Mouse (Mus musculus) midbrain, embryonic 11.5 days (tissue): ENCODE measurements around the gene Usp47. TPM values are rescaled to one million over a fixed set of nuclear protein-coding genes. Genes with fewer than 3 reads are reported as not detected.

ENCODE experiments used
- ATAC-seq: fragments of 200-750 bp; cut with Nextera tagmentation; 2 replicates; pipeline ENCODE4 v1.8.0; 2017; ENCODE audit warnings: moderate TSS enrichment, moderate library complexity; ENCODE audit not compliant: low FRiP score
- DNase-seq: peaks from one replicate; pipeline ENCODE4 v3.0.0; 2015; ENCODE audit warnings: low spot score; ENCODE audit errors: missing footprints
- H3K27ac ChIP-seq: fragments of 300-500 bp; sonication (generic); 2 replicates; pipeline ENCODE4 v1.5.1; 2014; ENCODE audit warnings: low read depth, low read length
- H3K27me3 ChIP-seq: fragments of 300-500 bp; sonication (generic); 2 replicates; pipeline ENCODE4 v1.6.1; 2014; ENCODE audit warnings: mild to moderate bottlenecking, low read length, moderate library complexity, mixed read lengths; ENCODE audit not compliant: control insufficient read depth, insufficient read depth
- H3K36me3 ChIP-seq: fragments of 300-500 bp; sonication (generic); 2 replicates; pipeline ENCODE4 v1.6.1; 2014; ENCODE audit warnings: mild to moderate bottlenecking, low read length, moderate library complexity, mixed read lengths; ENCODE audit not compliant: control insufficient read depth, insufficient read depth
- H3K4me1 ChIP-seq: fragments of 300-500 bp; sonication (generic); 2 replicates; pipeline ENCODE4 v1.6.1; 2014; ENCODE audit warnings: low read length; ENCODE audit not compliant: control insufficient read depth, insufficient read depth
- H3K4me2 ChIP-seq: fragments of 300-500 bp; sonication (generic); 2 replicates; pipeline ENCODE4 v1.6.1; 2014; ENCODE audit warnings: mild to moderate bottlenecking, moderate library complexity
- H3K4me3 ChIP-seq: fragments of 300-500 bp; sonication (generic); 2 replicates; pipeline ENCODE4 v1.5.1; 2014; ENCODE audit warnings: low read depth, low read length
- H3K9ac ChIP-seq: fragments of 300-500 bp; sonication (generic); 2 replicates; pipeline ENCODE4 v1.6.1; 2014; ENCODE audit warnings: low read length
- H3K9me3 ChIP-seq: fragments of 300-500 bp; sonication (generic); 2 replicates; pipeline ENCODE4 v1.6.1; 2016; ENCODE audit warnings: low read length; ENCODE audit not compliant: control insufficient read depth
- WGBS: fragments of 180-500 bp; shearing (Covaris S2); extraction: QIAGEN DNeasy Blood & Tissue Kit; methylation state at CpG from one replicate; pipeline ENCODE4 v1.1.7; 2014; 5-methylcytosine and 5-hydroxymethylcytosine counted together
- polyA plus RNA-seq: library from polyadenylated mRNA; unstranded; fragments of >200 nt; fragmentation: Nextera tagmentation; extraction: Ambion mirVana; gene quantifications from 2 replicates; pipeline ENCODE4 v1.2.1, GENCODE M21; 2014

The Usp47 gene
- polyA plus RNA-seq, 1 experiment from 2014 or later, result 98.7 TPM

DNA sequence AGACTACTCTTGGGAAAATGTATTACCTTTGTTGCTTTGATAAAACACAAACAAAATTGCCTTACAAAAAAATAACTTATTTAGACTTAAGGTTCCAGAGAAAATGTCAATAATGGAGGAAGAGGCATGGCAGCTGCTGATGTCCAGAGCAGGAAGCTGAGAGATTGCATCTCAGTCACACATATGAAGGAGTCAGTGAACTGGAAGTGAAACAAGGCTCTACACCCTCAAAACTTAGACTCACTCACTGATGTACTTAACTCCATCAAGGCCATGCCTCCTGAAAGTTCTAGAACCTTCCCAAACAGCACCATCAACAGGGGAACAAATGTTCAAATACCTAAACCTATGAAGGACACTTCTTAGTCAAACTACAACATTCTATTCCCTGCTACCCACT, 23.9 kb upstream of the Usp47 start:
- no peak overlapping the region for H3K27ac ChIP-seq
- H3K27me3 ChIP-seq, result no peaks in the 10 kb centered on the region
- H3K4me1 ChIP-seq, result no peaks in the 10 kb centered on the region
- DNase-seq (no peak), ATAC-seq (no peak)
- H3K4me2 ChIP-seq, result no peak overlapping the region
- no peak overlapping the region for H3K4me3 ChIP-seq
- H3K36me3 ChIP-seq, result no peaks in the 10 kb centered on the region
- no peak overlapping the region for H3K9ac ChIP-seq
- no peaks in the 10 kb centered on the region for H3K9me3 ChIP-seq

GRCm38 (mm10) chr7:112000166-112000565, 23.1 kb upstream of the Usp47 start:
- no peak overlapping the region for H3K4me3 ChIP-seq
- no peak for ATAC-seq
- no peak overlapping the region for H3K4me2 ChIP-seq
- WGBS, result 88% methylated on average over 1 of the region's 1 CpGs
- H3K9me3 ChIP-seq, result no peaks in the 10 kb centered on the region
- H3K36me3 ChIP-seq, result no peaks in the 10 kb centered on the region
- H3K4me1 ChIP-seq, result no peaks in the 10 kb centered on the region
- H3K27me3 ChIP-seq, result no peaks in the 10 kb centered on the region
- no peak overlapping the region for H3K27ac ChIP-seq
- no peak overlapping the region for H3K9ac ChIP-seq
- peak; percentile 17 for DNase-seq

GRCm38 (mm10) chr7:112010511-112010910, 12.8 kb upstream of the Usp47 start:
- Histone ChIP-seq H3K9me3 (no peaks in the 10 kb centered on the region), H3K27ac (no peak overlapping the region), H3K27me3 (no peaks in the 10 kb centered on the region), H3K4me3 (no peak overlapping the region), H3K9ac (no peak overlapping the region), H3K4me1 (no peaks in the 10 kb centered on the region), H3K4me2 (no peak overlapping the region), H3K36me3 (no peaks in the 10 kb centered on the region)
- ATAC-seq (no peak), DNase-seq (peak; percentile 69)
- 72% methylated on average over 2 of the region's 2 CpGs for WGBS

- Histone ChIP-seq H3K9ac (no peak overlapping the region), H3K27ac (no peak overlapping the region), H3K4me2 (no peak overlapping the region), H3K36me3 (no peaks in the 10 kb centered on the region), H3K9me3 (no peaks in the 10 kb centered on the region), H3K4me1 (no peaks in the 10 kb centered on the region), H3K27me3 (no peaks in the 10 kb centered on the region), H3K4me3 (no peak overlapping the region)
- 82% methylated on average over 4 of the region's 4 CpGs for WGBS
- DNase-seq (peak; percentile 53), ATAC-seq (no peak)
These were observed 12.3 kb upstream of the Usp47 start for GRCm38 (mm10) chr7:112010976-112011375.

DNA sequence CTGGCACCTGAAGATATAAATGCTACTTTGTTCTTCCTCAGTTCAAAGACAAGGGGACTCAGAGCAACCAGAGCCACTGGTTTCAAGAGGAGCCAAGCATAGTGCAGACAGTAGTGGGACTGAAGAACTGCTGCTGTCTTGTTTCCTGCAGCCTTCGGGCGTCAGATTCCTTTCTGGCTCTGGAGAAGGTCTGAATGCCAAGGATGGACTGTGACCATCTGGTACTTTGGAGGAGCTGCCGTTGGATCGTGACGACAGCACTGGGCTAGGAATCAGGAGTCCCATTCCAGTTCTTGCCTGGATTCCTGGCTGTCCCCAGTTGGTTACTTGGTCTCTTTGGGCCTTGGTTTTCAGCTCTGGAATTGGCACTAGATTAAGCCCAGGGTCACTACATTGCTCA, 11.2 kb upstream of the Usp47 start:
- Histone ChIP-seq H3K27ac (no peak overlapping the region), H3K4me3 (no peak overlapping the region), H3K9me3 (no peaks in the 10 kb centered on the region), H3K36me3 (no peaks in the 10 kb centered on the region), H3K4me1 (no peaks in the 10 kb centered on the region), H3K9ac (no peak overlapping the region), H3K27me3 (no peaks in the 10 kb centered on the region), H3K4me2 (no peak overlapping the region)
- WGBS, result 87% methylated on average over 5 of the region's 5 CpGs
- DNase-seq (peak; percentile 60), ATAC-seq (no peak)

- WGBS, result 81% methylated on average over 6 of the region's 6 CpGs
These were observed 10.6 kb upstream of the Usp47 start for GRCm38 (mm10) chr7:112012621-112013177.

DNA sequence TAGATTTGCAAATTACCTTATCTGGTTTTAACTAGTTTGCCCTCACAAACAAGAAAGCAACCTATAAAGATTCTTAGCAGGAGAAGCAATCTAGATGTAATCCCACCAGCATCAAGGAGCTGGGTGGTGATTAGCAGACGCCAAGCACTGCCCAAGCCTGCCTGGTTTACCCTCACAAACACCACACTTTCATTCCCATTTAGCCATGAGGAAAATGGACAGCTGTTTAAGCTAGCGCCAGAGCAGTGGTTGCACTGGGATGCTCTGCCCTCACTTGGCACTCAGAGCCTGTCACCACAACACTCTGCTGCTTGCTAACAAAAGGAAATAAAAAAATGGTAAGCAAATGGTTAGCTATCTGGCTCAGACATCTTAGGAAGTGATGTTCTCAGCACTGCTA, 9.2 kb upstream of the Usp47 start:
- Histone ChIP-seq H3K27ac (no peak overlapping the region), H3K9ac (no peak overlapping the region), H3K36me3 (no peaks in the 10 kb centered on the region), H3K9me3 (no peaks in the 10 kb centered on the region), H3K4me3 (no peak overlapping the region), H3K4me2 (no peak overlapping the region), H3K27me3 (no peaks in the 10 kb centered on the region), H3K4me1 (no peaks in the 10 kb centered on the region)
- WGBS, result 78% methylated on average over 2 of the region's 2 CpGs
- ATAC-seq (no peak), DNase-seq (no peak)

More at GRCm38 (mm10) chr7:112012621-112013177, 10.6 kb upstream of the Usp47 start:
- no peaks in the 10 kb centered on the region for H3K4me1 ChIP-seq
- H3K4me3 ChIP-seq, result no peak overlapping the region
- DNase-seq (peak; percentile 39), ATAC-seq (no peak)
- H3K27me3 ChIP-seq, result no peaks in the 10 kb centered on the region
- no peak overlapping the region for H3K27ac ChIP-seq
- no peak overlapping the region for H3K4me2 ChIP-seq
- H3K9me3 ChIP-seq, result no peaks in the 10 kb centered on the region
- no peaks in the 10 kb centered on the region for H3K36me3 ChIP-seq
- no peak overlapping the region for H3K9ac ChIP-seq

DNA sequence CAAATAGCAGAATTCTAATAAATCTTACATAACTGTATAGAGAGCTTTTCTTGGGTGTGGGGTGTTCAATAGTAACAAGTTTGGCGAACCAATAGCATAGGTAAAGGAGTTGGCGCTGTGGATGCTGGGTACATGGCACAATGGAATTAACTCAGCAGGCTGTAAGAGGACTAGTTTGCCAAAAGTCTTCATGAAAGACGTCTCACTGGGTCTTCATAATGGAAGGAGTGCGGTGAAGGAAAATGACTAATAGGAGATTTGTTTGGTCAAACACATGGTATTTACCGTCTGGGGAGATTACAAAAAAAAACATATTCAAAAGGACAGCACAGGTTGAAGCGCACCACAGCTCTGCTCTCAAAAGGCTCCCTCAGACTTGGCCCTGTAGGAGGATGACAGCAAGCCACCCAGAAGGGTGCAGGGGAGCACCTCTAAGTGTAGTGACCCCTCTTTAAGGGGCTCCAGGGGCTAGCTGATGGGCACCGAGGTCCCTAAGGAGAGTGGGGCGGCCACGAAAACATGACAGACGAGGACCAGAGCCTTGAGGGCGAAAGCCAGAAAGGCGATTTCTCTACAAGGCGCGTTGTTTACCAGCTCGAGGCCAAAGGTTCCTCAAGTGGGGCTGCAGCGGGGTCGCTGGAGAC, 676 bp upstream of the Usp47 start:
- peak; percentile 66 for ATAC-seq
- Histone ChIP-seq H3K27me3 (no peaks in the 10 kb centered on the region), H3K4me1 (peaks cover 21% of the 10 kb centered on the region), H3K4me3 (peak overlapping the region; percentile 92), H3K9me3 (no peaks in the 10 kb centered on the region), H3K4me2 (peak overlapping the region; percentile 78), H3K27ac (peak overlapping the region; percentile 97), H3K36me3 (no peaks in the 10 kb centered on the region), H3K9ac (peak overlapping the region; percentile 99)
- DNase-seq, result no peak
- WGBS, result 12% methylated on average over 17 of the region's 17 CpGs

GRCm38 (mm10) chr7:112023601-112024445, 519 bp downstream of the Usp47 start:
- Histone ChIP-seq H3K9ac (peak overlapping the region; percentile 99), H3K27me3 (no peaks in the 10 kb centered on the region), H3K9me3 (no peaks in the 10 kb centered on the region), H3K4me1 (peaks cover 21% of the 10 kb centered on the region), H3K4me3 (peak overlapping the region; percentile 92), H3K4me2 (peak overlapping the region; percentile 78), H3K27ac (peak overlapping the region; percentile 97), H3K36me3 (no peaks in the 10 kb centered on the region)
- DNase-seq, result peak; percentile 96
- peak; percentile 86 for ATAC-seq
- 1% methylated on average over 55 of the region's 58 CpGs for WGBS
